Mouse (Mus musculus) bone marrow, adult 2 months (tissue): ENCODE data around the gene Tmem186.
A peak's percentile ranks its signal among the peaks of the same experiment; 100 is the strongest.

Source experiments
- CTCF ChIP-seq: fragments of 200-500 bp; IDR thresholded peaks from 2 replicates; pipeline ENCODE4 v1.5.1; 2011; ENCODE audit warnings: low read length, control low read depth; ENCODE audit not compliant: control insufficient read depth, insufficient read depth
- POLR2A ChIP-seq: fragments of 200-500 bp; IDR thresholded peaks from 2 replicates; pipeline ENCODE4 v1.6.1; 2011; ENCODE audit warnings: low read depth, mild to moderate bottlenecking, control low read depth, low read length, borderline replicate concordance; ENCODE audit not compliant: control insufficient read depth

DNA sequence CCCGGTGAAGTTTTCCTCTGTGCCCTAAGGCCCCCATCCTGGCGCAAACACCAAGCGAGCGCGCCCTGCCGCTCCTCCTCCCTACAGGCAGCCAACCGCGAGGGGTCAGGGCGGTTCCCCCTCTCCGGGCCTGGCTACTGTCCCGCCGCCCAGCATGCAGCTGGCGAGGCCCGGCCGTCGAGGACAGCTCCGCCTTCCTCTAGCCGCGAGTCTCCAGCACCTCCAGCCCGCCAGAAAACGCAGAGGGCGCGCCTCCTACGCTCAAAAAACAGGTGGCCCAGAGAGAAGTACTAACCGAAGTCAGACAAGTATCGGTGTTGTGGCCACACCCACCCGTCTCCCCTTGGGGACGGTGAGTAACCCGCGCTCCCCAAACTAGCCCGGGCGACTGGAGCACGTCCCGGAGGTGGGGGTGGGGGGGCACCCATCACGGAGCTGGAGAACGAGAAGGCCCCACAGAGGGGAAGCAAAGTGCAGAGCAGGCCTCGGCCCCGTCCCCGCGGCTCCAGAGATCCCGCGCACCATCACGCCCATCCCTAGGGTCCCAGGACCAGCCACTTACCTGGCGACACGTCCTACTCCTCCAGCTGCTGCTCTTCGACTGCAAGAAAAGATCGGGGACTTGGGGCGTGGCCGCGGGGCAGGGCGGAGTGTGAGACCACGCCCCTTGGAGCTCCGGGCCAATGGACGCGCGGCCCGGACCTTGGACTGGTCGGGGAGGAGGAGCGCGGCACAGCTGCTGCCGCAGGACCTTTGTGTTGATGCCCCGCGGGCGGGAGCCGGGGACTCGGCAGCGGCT is 34.2 kb upstream of the Tmem186 start, which contains the start of gene Carhsp1:
- TF ChIP-seq POLR2A (peak; percentile 97), CTCF (no peak; the same call in 1 of the 2 replicates)
